Mouse (Mus musculus): ENCODE results near the gene Tedc2. TPM values are rescaled to one million over a fixed set of nuclear protein-coding genes. Genes with fewer than 3 reads are reported as not detected.

Tedc2 gene
- 10 to 100 TPM; 10.0 to 10.2 TPM for total RNA-seq (2021)
- long read RNA-seq, experiment 1, transcript Tedc2-201 (10 exons, 2,166 nt), result major isoform, 7 of 14 reads
- long read RNA-seq, experiment 1, partial matches to known transcripts, result 1 of 14 reads
- long read RNA-seq, experiment 1, other reads (novel, unspliced or antisense), result 3 of 14 reads
- long read RNA-seq, experiment 2, transcript Tedc2-201 (10 exons, 2,166 nt), result major isoform, 14 of 19 reads
- long read RNA-seq, experiment 2, partial matches to known transcripts, result 1 of 19 reads
- long read RNA-seq, experiment 2, other reads (novel, unspliced or antisense), result 2 of 19 reads

- DNase-seq (ENCODE audit: low spot score in 2 of 2), result peak; percentile 83 to 94
Observed at GRCm38 (mm10) chr17:24220435-24221411, at the start of gene Tedc2. Gene Tedc2 (minus strand): TSS chr17:24220851.

- no peak for DNase-seq (ENCODE audit: low spot score in 2 of 2)
Observed at GRCm38 (mm10) chr17:24267133-24267532, 46.5 kb upstream of the Tedc2 start.

- DNase-seq (ENCODE audit: low spot score in 2 of 2), result no peak
Observed at GRCm38 (mm10) chr17:24264766-24265165, 44.1 kb upstream of the Tedc2 start.

GRCm38 (mm10) chr17:24260516-24260915 is 39.9 kb upstream of the Tedc2 start:
- no peak for DNase-seq (ENCODE audit: low spot score in 2 of 2)

GRCm38 (mm10) chr17:24259702-24260101 is 39.1 kb upstream of the Tedc2 start:
- DNase-seq (ENCODE audit: low spot score in 2 of 2), result no peak

- DNase-seq (ENCODE audit: low spot score in 2 of 2), result no peak
Observed at GRCm38 (mm10) chr17:24258981-24259380, 38.3 kb upstream of the Tedc2 start.

- DNase-seq (ENCODE audit: low spot score in 2 of 2), result no peak
Observed at GRCm38 (mm10) chr17:24252329-24252728, 31.7 kb upstream of the Tedc2 start.

- DNase-seq (ENCODE audit: low spot score in 2 of 2), result peak; percentile 95 to 98
Observed at GRCm38 (mm10) chr17:24251320-24252069, 30.8 kb upstream of the Tedc2 start, which contains the start of gene Ccnf. Gene Ccnf (minus strand): TSS chr17:24251484.

- no peak for DNase-seq (ENCODE audit: low spot score in 2 of 2)
Observed at GRCm38 (mm10) chr17:24250988-24251319, 30.3 kb upstream of the Tedc2 start.

GRCm38 (mm10) chr17:24248641-24249040 is 28.0 kb upstream of the Tedc2 start:
- no peak for DNase-seq (ENCODE audit: low spot score in 2 of 2)

GRCm38 (mm10) chr17:24244061-24244460 is 23.4 kb upstream of the Tedc2 start:
- DNase-seq (ENCODE audit: low spot score in 2 of 2), result no peak

GRCm38 (mm10) chr17:24243311-24243969 is 22.8 kb upstream of the Tedc2 start:
- no peak for DNase-seq (ENCODE audit: low spot score in 2 of 2)

GRCm38 (mm10) chr17:24236921-24237320 is 16.3 kb upstream of the Tedc2 start:
- DNase-seq (ENCODE audit: low spot score in 2 of 2), result no peak

GRCm38 (mm10) chr17:24236479-24236878 is 15.8 kb upstream of the Tedc2 start:
- no peak for DNase-seq (ENCODE audit: low spot score in 2 of 2)

GRCm38 (mm10) chr17:24227941-24228340 is 7.3 kb upstream of the Tedc2 start:
- no peak for DNase-seq (ENCODE audit: low spot score in 2 of 2)

- DNase-seq (ENCODE audit: low spot score in 2 of 2), result no peak
Observed at GRCm38 (mm10) chr17:24226721-24227120, 6.1 kb upstream of the Tedc2 start.

GRCm38 (mm10) chr17:24225851-24226250 is 5.2 kb upstream of the Tedc2 start:
- no peak for DNase-seq (ENCODE audit: low spot score in 2 of 2)

- DNase-seq (ENCODE audit: low spot score in 2 of 2), result no peak
Observed at GRCm38 (mm10) chr17:24224741-24225140, 4.1 kb upstream of the Tedc2 start.

GRCm38 (mm10) chr17:24223513-24223912 is 2.9 kb upstream of the Tedc2 start:
- no peak for DNase-seq (ENCODE audit: low spot score in 2 of 2)

- DNase-seq (ENCODE audit: low spot score in 2 of 2), result no peak
Observed at GRCm38 (mm10) chr17:24222653-24223052, 2.0 kb upstream of the Tedc2 start.

GRCm38 (mm10) chr17:24216836-24217235 is 3.8 kb downstream of the Tedc2 start:
- DNase-seq (ENCODE audit: low spot score in 2 of 2), result no peak

Measured in layer of hippocampus, postnatal 14 days (tissue).